Mouse (Mus musculus): ENCODE results near the gene Lect2.

- TF ChIP-seq CTCF (IDR thresholded peaks at IDR 0.05; ENCODE audit: borderline replicate concordance, insufficient read depth, low read length): no peak
- no peak for TF ChIP-seq POLR2A (IDR thresholded peaks at IDR 0.05; ENCODE audit: low read depth, low read length)
Observed at GRCm38 (mm10) chr13:56551661-56552060, 3.4 kb upstream of the Lect2 start.
